Mouse (Mus musculus): Measurements from ENCODE around the gene Sdc3.

Gene Sdc3

GRCm38 (mm10) chr4:130792376-130793179 is at the start of gene Sdc3:
Gene Sdc3, plus strand, starts transcription at chr4:130792537.
- DNase-seq (ENCODE audit: low spot score) = no peak

DNA sequence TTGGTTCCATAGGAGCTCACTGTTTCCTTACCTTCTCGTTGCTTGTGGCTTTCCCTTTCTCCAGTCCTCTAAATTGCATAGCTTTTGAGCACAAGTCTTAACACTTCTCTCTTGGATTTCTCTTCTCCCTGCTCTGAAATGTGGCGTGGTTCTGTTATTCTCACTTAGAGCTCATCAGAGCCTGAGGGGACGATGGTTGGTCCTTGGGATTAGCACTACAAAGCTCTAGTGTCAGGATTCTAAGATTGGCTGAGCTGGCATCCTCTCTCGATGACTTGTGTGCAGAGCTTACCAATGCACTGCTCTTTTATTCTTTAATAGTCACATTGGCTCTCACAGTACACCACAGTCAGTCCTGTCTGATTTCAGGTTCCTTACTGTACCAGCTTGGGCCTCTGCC is 48.3 kb upstream of the Sdc3 start:
- no peak for DNase-seq (ENCODE audit: low spot score)

DNA sequence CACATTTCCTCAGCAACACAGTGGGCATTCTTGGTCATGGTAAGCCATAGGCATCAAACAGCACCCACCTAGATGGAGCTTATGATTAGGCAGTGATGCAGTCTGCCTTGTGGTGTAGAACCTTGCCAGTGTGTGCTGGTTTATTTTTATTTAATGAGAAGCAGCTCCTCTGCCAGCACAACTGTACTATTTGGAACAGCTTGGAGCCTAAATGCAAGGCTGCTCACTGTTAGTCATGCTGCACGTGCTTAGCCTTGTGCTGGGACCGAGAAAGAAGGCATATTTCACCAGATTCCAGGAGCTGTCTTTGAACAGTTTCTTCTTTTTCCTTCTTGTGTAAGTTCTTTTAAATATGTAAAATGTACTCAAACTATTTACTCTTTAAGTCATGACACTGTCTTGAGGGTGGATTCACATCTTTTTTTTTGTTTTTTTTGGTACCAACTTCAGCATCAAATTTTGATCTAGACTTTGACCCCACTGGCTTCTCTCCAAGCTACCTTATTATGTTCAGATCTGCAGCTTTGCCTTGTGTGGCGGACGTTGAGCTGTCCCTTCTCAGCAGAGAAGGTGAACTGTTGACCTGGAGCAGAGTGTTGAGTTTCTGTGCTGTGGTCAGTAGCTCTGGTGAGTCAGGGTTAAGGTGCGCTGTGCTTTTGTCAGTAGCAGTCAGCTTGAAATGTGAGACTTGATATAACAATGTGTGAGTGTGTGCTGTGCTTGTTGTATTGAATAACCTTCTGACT is 46.6 kb upstream of the Sdc3 start:
- no peak for DNase-seq (ENCODE audit: low spot score)

DNA sequence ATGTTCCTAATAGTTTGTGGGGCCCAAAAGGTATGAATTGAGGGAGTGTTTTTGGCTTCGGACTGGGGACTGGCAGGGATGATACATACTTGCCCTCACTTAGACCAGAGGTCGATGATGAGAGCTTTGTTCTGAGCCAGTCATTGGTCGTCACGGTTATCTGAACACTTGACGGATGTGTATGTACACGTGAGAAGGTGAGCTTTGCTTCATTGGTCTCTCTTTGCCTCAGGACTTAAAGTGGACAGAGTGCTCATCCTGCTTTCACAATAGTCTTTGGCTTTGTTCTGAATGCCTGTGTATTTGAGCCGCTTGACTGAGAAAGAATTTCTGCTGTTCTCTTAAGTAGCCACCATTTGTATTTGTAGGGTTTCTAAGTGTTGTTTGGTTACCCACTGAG is 42.8 kb upstream of the Sdc3 start:
- DNase-seq (ENCODE audit: low spot score) = no peak

GRCm38 (mm10) chr4:130751966-130752365 is 40.4 kb upstream of the Sdc3 start:
- DNase-seq (ENCODE audit: low spot score) = no peak

- no peak for DNase-seq (ENCODE audit: low spot score)
Measured at GRCm38 (mm10) chr4:130752591-130752990, 39.7 kb upstream of the Sdc3 start.

GRCm38 (mm10) chr4:130753755-130754154 is 38.6 kb upstream of the Sdc3 start:
- no peak for DNase-seq (ENCODE audit: low spot score)

GRCm38 (mm10) chr4:130754776-130755175 is 37.6 kb upstream of the Sdc3 start:
- no peak for DNase-seq (ENCODE audit: low spot score)

GRCm38 (mm10) chr4:130759875-130760274 is 32.5 kb upstream of the Sdc3 start:
- DNase-seq (ENCODE audit: low spot score) = no peak

GRCm38 (mm10) chr4:130761809-130762208 is 30.5 kb upstream of the Sdc3 start:
- DNase-seq (ENCODE audit: low spot score) = no peak

- DNase-seq (ENCODE audit: low spot score) = no peak
Measured at GRCm38 (mm10) chr4:130765399-130766160, 26.8 kb upstream of the Sdc3 start.

GRCm38 (mm10) chr4:130766387-130766786 is 25.9 kb upstream of the Sdc3 start:
- no peak for DNase-seq (ENCODE audit: low spot score)

DNA sequence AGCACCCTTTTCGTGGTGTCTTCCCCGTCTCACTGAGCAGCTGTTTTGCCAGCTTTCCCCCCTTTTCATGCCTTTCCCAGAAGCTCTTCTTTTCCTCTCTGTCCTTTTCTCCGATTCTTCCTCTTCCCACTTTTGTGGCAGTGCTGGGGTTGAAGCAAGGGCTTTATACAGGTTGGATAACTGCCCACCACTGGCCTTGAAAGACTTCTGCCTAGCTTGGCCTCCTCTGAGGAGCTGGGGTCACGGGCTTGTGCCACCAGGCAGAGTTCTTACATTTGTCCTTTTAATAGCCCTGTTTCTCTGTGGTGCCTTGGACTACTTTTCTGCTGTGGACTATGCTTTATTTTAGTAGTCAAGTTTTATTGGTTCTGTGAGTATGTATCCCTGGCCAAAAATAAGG is 25.4 kb upstream of the Sdc3 start:
- no peak for DNase-seq (ENCODE audit: low spot score)

DNA sequence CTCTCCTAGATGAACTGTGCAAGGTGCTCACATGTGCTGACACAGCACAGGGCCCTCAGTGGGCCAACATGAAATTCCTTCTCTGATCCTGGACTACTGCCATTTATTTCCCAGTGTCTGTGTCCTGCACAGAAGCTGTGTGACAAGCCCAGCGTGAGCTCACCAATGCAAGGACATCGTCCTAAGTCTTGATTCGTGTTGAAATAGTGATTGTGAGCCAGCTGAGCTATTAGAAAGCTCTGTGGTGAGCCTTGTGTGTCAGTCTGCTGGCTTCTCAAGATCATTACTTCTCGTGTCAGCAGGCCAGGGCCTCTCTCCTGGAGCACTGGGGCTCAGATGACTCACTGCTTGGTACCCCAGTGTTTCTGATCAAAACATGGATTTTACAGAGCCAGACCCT is 18.4 kb upstream of the Sdc3 start:
- no peak for DNase-seq (ENCODE audit: low spot score)

DNA sequence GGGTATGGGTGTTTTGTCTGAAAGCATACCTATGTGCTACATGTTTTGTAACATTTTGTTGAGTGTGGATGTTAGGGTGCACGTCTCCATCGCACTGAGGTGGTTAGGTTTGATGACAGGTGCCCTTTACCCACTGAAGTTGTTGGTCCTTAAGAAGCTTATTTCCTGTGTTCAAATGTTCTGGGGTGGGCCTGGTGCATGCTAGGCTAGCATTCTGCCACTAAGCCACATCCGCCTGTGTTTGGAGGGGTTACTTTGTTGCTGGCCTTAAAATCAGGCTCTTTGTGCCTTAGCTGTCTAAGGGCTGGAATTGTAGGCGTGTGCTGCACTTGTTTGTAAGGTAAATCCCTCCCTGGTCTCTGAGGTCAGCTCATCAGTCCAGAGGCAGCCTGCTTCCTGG is 17.5 kb upstream of the Sdc3 start:
- DNase-seq (ENCODE audit: low spot score) = no peak

- DNase-seq (ENCODE audit: low spot score) = no peak
Measured at GRCm38 (mm10) chr4:130777647-130778046, 14.7 kb upstream of the Sdc3 start.

GRCm38 (mm10) chr4:130779037-130779436 is 13.3 kb upstream of the Sdc3 start:
- no peak for DNase-seq (ENCODE audit: low spot score)

DNA sequence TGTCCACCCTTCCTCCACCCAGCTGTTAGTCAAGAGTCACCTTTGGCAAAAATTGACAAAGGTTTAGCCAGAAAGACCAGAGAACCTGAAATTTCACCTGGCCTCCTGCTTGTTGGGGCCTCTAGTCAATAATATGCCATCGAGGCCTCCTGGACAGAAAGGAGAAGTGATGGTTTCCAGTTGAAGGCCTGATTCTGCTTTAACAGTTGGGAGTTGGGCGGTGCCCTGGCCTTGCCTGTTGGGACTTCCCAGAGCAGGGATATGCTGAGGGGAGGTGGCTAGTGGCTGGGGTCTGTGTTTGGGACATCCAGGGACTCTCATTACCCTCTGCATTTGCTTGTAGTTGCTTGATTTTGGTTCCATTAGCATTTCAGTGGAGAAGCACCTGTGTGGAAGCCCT is 9.8 kb upstream of the Sdc3 start:
- no peak for DNase-seq (ENCODE audit: low spot score)

DNA sequence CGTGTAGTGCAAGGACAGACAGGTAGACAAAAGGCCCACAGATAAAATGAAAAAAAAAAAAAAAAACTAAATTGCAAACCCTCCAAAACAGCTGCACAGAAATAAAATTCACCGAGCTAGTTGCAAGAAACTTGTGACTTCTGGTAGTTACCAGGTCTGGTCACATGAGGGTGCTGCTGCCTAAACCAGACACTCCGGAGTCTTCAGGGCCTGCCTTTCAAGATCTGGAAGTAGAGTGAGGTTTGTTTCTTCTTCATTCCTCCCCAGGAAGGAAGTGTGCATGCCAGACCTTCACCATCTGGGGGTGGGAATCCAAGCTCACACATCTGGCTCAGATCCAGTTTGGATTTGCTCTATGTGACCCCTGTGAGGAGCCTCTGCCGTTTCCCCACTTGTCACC is 7.6 kb upstream of the Sdc3 start:
- DNase-seq (ENCODE audit: low spot score) = no peak

DNA sequence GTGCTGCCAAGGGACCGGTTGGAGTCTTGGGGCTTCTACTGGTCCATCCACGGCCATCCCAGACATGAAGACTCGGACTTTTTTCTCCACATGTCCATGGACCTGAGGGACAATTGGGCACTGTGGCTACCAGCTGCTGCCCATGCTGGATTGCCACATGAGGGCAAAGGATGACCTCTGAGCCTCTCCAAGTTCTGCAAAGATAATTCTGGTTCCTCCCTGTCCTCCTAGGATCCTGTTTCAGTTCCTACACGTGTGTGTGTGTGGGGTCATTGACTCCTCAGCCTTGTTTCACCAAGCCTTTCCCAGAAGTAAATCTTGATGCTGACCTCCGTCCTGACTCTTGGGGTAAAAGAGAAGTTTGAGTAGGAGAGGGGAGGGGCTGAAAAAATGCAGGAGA is 4.8 kb upstream of the Sdc3 start:
- DNase-seq (ENCODE audit: low spot score) = no peak

DNA sequence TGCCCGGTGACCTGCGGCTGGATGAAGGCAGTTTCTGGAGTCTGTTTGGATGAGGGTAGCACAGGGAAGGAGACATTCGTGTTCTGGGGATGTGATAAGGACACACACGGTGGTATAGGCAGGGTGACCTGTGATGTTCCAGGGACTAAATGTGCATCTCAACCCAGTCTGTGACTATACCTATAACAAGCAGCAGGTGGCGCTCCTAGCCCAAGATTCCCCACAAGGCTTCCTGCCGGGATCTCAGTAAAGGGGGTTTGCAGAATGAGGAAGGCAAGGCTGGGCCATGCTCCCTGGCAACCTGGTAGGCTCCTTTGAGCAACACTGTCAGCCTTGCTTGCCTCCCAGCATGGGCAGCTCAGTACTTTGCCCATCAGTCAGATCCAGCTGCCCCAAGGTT is 2.2 kb upstream of the Sdc3 start:
- DNase-seq (ENCODE audit: low spot score) = no peak

- DNase-seq (ENCODE audit: low spot score) = no peak
Measured at GRCm38 (mm10) chr4:130791811-130792375, 444 bp upstream of the Sdc3 start.

DNA sequence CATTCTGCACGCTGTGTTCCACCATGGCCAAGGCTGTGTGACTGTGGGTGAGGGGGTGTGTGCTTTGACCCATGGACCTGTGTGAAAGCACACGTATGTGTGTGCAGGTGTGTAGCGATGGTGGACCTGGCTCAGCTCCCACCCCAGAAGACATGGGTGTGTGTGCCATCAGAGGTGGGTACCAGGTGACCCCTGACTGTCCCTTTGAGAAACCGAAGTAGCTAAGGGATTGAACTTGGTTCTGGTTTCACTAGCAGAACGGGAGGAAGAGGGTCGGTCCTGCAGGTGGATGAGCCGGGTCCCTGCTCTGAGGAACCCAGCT is 804 bp downstream of the Sdc3 start:
- DNase-seq (ENCODE audit: low spot score) = no peak
